Mouse (Mus musculus) right cerebral cortex, postnatal 10 days (tissue): Measurements from ENCODE around the gene Actr5.

ENCODE experiments used
- DNase-seq, 2 experiments: peaks; one replicate each; pipeline ENCODE4 v3.0.0; 2021; ENCODE audit warnings: low spot score in 2 of 2

Actr5 gene

DNA sequence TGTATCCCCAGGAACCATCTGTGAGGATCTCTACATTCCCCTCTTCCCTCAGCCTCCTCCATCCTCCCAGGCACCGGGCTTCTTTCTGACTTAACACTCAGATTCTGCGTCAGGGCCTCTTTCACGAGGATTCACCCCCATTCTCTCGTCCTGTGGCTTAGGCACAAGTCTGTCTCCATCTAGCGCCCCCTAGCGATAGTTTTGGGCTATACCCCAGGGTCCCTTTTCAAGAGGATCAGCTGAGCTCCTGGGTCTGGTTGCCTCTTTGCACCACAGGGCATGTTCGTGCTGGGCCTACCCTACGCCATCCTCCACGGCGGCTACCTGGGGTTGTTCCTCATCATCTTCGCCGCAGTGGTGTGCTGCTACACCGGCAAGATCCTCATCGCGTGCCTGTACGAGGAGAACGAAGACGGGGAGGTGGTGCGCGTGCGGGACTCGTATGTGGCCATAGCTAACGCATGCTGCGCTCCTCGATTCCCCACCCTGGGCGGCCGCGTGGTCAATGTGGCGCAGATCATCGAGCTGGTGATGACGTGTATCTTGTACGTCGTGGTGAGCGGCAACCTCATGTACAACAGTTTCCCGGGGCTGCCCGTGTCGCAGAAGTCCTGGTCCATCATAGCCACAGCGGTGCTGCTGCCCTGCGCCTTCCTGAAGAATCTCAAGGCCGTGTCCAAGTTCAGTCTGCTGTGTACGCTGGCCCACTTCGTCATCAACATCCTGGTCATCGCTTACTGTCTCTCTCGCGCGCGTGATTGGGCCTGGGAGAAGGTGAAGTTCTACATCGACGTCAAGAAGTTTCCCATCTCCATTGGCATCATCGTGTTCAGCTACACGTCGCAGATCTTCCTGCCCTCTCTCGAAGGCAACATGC lies 10.9 kb upstream of the Actr5 start:
- peak; percentile 79 to 84 for DNase-seq

- peak in 1 of 2 experiments; percentile 28 for DNase-seq
These were observed 10.2 kb upstream of the Actr5 start for GRCm38 (mm10) chr2:158614418-158614955.

- DNase-seq = no peak
These were observed 9.5 kb upstream of the Actr5 start for GRCm38 (mm10) chr2:158615161-158615680.

DNA sequence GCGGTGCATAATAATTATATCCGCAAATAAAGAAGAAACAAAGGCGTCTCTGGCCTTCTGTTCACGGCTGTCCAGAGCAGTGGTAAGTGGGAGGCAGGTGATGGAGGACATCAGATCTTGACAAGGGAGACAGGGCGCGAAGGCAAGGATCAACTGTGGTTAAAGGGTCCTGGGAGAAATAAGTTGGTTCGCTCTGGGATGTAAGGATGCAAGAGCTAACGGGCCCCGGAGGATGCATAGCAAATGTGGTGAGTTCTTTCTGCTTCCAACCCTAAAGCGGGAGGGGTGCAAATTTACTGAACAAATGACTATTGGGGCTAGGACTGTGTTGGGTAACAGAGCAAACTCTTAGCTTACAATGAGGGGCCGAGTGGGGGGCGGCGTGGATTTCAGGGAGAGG lies 9.0 kb upstream of the Actr5 start:
- no peak for DNase-seq

- DNase-seq = peak; percentile 64 to 65
These were observed 8.4 kb upstream of the Actr5 start for GRCm38 (mm10) chr2:158616296-158616695.

DNA sequence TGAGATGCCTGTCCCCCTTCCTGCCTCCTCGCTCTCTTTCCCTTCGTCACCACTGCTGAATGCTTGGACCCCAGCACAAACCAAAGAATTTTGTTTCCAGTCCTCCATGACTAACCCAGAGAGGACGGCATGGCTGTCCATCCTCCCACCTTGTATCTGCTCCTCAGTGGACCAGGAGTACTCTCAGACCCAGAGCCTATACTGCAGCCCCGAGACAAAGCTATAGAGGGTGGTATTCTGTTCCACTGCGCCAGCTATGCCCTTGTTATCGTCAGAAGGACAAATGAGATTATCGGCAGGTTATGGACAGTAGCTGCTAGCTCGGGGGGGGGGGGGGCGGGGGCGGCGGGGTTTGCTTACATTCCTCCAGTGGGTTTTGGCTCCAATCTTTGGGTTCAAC lies 7.9 kb upstream of the Actr5 start:
- DNase-seq = no peak

GRCm38 (mm10) chr2:158625231-158625630 lies 543 bp downstream of the Actr5 start:
- DNase-seq = peak in 1 of 2 experiments; percentile 42

GRCm38 (mm10) chr2:158625697-158626096 lies 1.0 kb downstream of the Actr5 start:
- no peak for DNase-seq

DNA sequence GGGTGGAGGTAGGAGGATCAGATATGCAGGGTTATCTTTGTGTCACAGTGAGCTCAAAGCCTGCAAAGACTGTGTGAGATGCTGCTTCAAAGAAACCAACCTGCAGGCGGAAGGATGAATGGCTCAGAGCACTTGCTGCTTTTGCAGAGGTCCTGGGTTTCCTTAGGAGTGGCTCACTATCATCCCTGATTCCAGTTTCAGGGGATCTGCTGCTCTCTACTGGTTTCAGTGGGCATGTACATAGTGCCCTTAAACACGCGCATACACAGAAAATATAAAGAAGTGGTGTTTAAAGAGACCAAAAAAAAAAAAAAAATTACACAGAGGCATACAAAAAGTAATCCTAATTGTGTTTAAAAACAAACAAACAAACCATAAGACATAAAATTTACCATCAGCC lies 4.2 kb downstream of the Actr5 start:
- peak in 1 of 2 experiments; percentile 50 for DNase-seq

DNA sequence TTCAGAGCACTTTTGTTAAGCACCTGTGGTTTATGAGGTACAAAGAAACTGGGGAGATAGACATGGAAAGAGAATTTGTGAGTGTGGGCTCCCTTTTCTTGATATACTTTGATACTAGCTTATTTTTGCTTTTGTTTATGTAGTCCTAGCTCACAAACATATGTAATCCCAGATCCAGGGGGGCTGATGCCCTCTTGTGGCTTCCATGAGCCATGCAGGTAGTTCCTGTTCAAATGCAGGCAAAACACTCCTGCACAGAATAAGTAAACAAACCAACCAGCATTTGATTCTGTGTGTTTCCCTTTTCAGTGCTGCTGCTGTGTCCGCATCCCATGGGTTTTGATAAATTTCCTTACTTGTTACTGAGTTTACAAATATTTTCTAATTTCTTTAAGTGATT lies 4.7 kb downstream of the Actr5 start:
- DNase-seq = peak in 1 of 2 experiments; percentile 58

DNA sequence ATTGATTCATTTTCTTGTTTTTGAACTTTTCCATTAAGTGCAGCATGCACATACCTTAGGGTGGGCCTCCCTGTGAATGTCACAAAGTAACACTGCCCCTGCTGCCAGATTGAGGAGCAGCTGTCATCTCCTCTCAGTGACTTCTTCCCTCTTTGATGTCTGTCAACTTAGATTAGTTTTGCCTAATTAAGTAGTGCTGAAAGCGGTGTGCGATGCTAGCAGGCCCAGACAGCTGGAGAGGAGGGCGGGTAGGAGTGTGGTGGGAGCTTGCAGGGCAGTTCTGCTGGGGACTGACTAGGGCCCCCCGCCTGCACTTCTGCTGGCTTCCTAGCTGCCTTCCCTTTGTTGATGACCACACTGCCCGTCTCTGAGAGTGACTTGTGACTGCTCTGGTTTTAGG lies 7.2 kb downstream of the Actr5 start:
- no peak for DNase-seq

DNA sequence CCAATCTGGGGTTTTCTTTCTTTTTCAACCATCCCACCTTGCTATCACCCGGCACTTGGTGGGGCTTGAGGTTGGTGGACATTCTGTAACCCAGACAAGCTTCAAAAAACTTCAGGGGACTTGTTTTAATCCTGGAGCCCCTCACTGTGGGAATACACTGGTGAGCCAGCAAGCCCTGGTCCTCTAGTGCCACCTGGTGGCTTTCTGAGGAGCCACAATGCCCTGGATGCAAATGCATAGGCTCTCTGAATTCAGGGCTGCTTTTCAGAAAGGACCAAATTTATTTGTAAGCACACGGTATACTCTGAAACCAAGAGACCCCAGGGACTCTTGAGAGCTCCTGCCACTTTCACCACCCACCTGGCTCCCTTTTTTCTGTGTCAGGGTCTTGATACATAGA lies 17.2 kb downstream of the Actr5 start:
- peak; percentile 79 to 86 for DNase-seq

DNA sequence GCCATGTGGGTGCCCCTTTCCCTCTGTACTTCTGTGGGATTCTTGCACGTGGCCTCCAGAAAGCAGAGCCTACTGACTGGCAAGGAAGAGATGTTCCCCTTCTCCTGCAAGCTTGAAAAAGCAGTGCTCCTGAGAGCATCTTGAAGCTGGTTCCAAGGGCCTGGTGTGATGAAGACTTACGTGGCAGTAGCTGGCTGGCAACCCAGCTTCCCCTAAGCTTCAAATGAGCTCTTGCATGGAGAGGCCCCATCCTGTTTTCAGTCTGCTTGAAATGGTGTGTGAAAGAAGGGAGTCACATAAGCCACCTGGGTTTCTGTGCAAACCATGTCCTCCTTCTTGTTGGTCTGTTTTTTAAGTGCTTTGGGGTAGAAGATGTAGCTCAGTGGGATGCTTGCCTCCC lies 17.9 kb downstream of the Actr5 start:
- no peak for DNase-seq

GRCm38 (mm10) chr2:158643791-158644190 lies 19.1 kb downstream of the Actr5 start:
- DNase-seq = no peak

- DNase-seq = no peak
These were observed 26.6 kb downstream of the Actr5 start for GRCm38 (mm10) chr2:158651159-158651908.

DNA sequence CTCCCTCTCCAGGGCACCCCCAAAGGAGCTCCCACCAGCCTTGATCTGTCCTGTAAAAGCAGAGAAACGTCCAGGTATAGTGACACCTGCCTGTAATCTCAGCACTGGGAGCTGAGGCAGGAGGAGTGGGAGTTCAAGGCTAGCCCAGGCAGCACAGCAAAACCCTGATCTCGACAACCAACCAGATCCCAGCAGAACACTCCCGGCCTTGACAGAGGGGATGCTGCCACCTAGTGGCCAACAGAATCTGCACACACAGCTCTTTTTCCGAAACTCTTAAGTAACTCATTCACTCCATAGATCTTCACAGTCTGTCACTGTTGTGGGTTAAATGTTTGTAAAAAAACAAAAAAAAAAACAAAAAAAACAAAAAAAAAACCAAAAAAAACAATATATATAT lies 28.3 kb downstream of the Actr5 start:
- peak; percentile 83 to 87 for DNase-seq

DNA sequence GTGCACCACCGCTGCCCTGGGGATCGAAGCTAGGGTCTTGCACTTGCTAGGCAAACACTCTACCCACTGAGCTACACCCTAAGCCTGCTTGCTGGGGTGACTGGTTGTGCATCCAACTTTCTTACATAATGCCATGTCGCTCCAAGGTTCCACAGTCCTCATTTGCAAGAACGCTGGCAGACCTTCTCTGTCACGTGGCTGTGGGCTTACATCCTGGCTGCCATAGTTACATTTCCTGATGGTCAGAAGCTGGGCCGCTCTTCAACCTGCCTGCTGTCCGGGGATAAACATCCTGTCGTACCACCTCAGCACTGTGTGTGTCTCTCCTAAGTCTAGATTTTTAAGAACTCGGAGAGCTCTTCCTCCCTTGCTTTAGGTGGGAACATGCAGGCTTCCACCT lies 30.0 kb downstream of the Actr5 start:
- DNase-seq = no peak

DNA sequence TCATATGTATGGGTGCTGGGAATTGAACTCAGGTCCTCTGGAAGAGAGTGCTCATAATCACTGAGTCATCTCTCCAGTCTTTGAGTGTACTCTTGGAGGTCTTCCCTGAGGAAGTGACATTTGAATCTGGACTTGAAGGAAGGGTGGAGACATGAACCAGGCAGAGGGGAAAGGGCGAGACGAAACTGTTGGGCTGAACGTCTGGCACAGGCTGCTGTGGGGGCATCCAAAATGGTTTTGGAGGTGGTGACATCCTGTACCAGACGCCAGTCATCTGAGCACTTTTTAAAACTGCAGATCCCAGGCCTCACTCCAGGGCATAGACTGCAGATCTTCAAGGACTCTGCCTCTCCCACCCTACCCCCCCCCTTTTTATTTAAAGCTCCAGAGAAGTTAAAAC lies 31.1 kb downstream of the Actr5 start:
- DNase-seq = no peak

DNA sequence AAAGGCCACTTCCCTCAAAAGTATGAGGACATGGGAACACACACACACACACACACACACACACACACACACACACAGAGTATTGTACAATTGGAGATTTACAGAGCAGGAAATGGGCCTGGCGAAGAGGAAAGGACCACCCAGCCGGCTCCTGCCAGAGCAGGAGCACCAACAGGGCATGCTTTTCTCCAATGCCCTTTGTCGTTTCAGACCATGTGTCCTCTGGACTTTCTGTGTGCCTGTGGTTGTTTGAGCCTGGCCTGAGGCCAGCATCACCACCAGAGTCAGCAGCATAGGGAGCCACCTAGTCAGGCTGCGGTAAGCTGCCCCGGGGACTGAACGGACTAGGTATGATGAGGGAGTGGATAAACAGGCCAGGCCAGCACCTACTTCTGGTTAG lies 34.1 kb downstream of the Actr5 start:
- no peak for DNase-seq

GRCm38 (mm10) chr2:158659346-158659745 lies 34.7 kb downstream of the Actr5 start:
- no peak for DNase-seq

DNA sequence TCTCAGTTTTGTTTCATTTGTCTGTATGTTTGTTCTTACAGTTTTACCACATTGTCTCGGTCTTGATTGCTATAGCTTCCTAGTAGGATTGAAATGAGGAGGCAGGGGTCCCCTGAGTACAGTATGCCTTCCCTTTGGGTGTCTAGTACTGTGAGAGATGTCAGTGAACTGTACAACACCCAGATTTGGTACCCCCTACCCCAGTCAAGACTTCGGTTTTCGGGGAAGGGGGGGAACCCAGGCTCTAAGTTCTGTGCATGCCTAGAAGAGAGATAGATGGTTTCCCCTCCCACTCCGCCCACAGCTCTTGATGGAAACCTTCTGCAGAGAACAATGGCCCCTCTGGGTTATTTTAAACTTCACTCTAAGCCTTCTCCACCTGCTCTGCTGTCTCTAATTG lies 40.4 kb downstream of the Actr5 start, which contains the start of gene Ppp1r16b:
TSS of gene Ppp1r16b (plus strand) at position 301 of the 400 bp plus-strand sequence.
- no peak for DNase-seq

DNA sequence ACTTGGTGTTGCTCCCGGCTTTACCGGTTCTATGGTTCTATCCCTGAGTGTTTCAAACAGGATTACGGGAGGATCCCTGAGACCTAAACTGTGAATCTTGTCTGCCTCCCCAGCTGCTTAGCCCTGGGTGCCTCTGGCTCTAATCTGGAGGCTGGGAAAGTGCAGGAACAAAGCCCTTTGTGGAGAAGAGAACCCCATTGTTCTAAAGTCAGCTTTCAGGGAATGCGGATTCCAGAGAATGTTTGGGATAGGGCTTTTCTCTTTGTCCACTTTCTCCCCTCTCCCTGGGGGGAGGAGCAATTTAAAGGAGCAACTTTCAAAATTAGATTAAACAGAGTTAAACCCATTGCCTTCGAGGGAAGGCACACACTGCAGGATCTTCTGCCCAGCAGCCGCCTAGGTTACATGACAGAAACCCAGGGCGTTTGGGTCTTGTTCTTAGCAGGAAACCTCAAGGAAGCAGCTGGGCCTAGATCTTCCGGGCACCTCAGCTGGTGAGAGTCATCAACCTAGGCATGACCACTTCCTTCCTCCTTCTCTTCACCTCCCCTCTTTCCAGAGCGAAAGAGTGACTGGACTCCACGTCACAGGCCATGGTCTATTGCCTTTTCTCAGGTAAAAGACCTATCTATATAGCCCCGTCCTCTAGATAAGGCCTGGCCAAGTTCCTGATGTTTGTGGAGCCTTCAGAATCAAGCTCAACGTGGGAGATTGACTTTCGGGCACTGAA lies 41.5 kb downstream of the Actr5 start:
- no peak for DNase-seq
